Mouse (Mus musculus): ENCODE results near the gene Gldn.

The Gldn gene

DNA sequence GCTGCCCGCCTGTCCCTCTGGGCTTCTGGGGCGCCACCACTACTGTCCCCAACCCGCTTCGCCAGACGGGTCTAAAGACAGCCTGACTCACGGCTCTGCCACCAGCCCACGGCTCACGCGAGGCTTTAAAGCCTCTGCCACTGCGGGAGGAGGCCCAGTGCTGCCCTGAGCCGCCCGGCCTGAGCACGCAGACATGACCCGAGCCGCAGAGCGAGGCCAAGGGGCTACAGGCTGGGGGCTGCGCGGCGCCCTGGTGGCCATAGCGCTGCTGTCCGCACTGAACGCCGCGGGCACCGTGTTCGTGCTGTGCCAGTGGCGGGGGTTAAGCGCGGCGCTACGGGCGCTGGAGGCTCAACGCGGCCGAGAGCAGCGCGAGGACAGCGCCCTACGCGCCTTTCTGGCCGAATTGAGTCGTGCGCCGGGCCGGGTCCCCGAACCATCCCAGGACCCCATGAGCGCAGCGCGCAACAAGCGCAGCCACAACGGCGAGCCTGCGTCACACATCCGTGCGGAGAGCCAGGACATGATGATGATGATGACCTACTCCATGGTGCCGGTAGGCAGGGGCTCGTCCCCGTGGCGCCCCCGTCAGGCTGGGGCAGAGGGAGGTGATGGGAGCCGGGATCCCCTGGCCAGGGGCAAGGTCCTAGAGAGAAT lies at the start of gene Gldn:
Gldn (plus strand) TSS at position 156 of the 657 bp plus-strand sequence.
- DNase-seq (ENCODE audit: low read depth, low spot score), result no peak

DNA sequence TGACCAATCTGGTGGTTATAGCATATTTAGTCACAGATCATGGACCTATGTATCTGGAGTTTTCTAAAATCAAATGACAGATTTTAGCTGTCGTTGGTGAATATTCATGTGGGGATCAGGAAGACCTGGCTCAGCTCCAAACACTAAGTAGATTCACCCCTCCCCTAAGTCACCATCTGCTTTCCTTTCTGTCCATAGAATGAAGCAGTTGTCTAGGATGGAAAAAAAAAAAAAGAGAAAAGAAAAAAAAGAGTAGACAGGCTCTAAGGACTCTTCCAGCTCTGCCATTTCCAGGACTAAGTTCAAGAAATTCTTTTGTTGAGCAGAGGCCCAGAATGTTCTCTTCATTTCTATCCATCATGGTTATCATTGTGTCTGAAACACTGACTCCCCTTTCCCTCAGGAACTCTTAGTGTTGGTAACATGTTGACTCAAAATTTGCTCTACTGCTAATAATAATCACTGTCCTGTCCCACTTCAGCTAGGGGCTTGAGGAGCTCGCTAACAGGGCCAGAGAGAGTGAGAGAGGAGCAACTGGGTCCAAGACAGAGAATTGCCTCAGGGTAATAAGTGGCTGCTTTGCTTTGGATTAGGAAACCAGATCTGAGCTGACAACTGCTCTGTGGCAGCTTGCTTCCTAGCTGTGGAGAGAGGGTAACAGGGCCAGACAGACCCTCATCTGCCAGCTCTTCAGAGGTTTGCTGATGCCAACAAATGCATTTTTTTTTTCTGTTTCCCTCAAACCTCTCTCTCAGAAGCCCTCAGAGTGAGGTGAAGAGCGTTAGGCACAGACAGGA lies 41.2 kb upstream of the Gldn start:
- no peak for DNase-seq (ENCODE audit: low read depth, low spot score)

DNA sequence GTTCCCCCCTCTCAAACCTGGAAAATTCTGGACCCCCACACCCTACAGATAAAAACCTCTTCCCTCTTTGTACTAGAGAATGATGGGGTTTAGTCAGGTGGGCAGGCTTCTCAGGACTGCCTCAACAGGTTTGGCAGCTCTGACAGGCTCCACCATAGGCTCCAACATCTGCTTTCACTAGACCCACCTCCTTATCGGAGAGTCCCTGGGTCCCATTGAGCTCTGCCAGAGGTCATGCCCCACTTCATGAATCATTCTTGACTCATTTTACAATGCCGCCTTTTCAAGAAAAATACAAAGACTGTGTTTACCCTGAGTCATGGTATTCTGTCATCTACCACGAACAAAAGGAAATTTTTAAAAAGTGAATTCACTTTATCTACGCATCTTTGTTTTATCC lies 21.5 kb upstream of the Gldn start:
- no peak for DNase-seq (ENCODE audit: low read depth, low spot score)

DNA sequence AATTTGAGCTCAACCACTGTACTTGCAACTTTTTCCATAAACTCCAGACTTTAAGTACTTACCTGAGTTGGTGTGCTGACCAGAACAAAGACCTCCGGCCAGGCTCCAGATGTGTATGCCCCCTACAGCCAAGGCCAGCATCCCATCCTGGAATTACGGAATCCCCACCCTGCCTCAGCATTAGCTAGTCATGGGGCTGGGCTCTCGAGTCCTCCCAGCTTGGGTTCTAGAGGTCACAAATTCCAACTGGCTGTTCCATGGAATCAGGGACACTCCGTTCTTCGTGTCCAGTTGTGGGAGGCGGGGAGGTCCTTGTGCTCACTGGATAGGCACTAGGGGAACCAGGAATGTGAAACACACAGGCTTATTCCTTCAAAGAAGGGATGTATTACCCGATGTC lies 18.3 kb upstream of the Gldn start, which contains the start of gene Cyp19a1:
Cyp19a1 (minus strand) TSS at position 101 of the 400 bp plus-strand sequence.
- no peak for DNase-seq (ENCODE audit: low read depth, low spot score)

DNA sequence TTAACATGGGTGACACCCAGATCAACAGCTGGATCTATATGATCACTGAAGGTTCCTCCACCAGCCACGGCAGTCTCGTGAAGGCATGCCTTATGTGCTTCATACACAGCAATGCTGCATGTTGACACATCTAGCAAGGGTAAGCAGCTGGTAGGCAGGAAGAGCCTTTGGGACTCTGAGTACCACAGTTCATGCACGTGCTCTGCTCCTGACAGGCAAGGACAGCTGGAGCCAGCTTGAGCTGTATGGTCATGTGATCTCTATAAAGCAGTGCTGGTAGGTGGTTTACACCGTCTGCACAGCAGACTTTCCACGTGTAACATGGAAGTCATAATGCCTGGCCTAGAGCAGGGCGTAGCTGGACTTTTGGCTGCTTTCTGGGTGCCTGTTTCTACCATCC lies 16.3 kb upstream of the Gldn start:
- DNase-seq (ENCODE audit: low read depth, low spot score), result no peak

DNA sequence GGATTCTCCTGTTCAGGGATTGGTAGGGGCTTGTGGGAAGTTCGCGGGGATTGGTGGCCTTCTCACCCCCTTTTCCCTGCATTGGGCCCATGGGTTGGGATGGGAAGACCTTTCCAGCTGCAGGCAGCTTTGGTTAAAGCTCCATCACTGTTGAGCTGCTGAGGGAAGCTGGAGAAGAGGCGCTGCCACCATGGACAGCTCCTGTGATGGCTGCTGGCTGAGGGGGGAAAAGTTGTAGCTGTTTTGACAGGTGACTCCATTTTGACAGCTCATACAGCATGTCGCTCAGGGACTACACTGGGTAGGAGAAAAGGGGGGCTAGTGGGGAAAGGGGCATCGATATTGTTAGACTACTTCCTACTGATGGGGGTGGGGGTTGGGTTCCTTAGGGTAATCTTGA lies 15.4 kb upstream of the Gldn start:
- no peak for DNase-seq (ENCODE audit: low read depth, low spot score)

DNA sequence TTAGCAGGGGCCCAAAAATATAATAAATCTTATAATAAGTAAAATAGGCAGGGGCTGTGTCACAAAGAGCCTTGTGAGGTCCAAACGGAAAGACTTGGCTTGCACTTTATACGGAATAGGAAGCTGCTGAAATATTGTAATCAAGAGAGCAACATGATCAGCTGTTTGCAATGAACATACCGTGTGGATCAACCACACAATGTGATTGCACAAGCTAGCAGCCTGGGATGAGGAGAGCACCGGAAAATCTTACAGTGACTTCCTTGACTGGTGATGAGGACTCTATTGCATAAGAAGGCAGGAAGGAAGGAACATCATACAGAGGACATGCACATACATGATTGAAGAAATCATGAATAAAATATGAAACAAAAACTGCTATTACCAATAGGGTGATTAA lies 11.0 kb upstream of the Gldn start:
- DNase-seq (ENCODE audit: low read depth, low spot score), result no peak

DNA sequence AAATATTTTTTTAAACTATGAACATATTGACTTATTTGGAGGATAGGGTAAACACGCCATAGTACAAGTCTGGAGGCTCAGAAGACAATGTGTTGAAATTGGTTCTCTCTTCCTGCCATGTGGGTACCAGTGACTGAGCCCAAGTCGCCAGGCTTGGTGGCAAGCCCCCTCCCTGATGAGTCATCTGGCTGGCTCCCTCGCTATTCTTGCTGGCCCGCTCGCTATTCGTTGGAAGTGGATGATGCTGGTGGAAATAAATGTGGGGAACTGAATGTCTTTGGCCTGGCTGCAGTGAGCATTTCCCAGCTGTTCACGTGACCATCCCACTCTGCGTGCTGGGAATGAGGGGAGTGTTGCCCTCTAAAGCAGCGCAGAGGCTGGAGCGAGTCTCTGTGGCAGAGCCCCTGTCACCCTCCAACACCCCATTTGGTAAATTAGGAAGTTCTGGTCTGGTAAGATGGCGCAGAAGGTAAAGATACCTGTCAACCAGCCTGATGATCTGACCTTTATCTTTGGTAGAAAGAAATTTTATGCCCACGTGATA lies 7.2 kb upstream of the Gldn start:
- no peak for DNase-seq (ENCODE audit: low read depth, low spot score)

DNA sequence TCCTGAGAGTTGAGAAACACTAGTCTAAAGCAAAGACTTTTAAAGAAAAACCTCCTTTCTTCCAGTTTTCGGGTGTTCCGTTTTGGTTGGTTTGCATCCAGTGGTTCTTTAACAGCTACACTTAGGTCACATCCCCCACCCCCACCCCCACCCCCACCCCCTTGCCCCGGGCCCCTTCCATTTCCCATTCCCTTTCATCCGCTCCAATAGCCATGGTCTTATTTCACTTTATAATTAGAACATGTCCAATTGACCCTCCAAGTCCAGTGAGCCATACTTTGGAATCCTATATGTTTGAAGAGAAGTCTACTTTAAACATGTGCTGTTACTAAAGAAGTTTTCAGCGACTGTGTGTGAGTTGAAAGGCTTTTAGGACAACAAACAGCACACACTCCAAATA lies 1.5 kb downstream of the Gldn start:
- DNase-seq (ENCODE audit: low read depth, low spot score), result no peak

DNA sequence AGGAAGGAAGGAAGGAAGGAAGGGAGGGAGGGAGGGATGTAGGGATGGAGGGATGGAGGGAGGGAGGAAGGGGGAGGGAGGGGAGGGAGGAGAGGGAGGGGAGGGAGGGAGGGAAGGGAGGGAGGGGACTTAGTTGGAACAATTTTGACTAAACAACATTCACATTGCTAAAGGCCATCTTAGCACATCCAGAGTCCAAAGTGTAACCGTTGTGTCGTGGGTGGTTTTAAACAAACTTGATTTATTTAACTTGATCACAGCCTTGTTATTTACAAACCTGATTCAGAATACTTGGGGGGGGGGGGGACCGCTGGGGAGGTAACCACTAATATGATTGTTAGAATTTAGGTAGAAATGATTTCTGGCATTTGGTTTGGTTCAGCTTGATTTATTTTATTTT lies 13.1 kb downstream of the Gldn start:
- DNase-seq (ENCODE audit: low read depth, low spot score), result no peak

DNA sequence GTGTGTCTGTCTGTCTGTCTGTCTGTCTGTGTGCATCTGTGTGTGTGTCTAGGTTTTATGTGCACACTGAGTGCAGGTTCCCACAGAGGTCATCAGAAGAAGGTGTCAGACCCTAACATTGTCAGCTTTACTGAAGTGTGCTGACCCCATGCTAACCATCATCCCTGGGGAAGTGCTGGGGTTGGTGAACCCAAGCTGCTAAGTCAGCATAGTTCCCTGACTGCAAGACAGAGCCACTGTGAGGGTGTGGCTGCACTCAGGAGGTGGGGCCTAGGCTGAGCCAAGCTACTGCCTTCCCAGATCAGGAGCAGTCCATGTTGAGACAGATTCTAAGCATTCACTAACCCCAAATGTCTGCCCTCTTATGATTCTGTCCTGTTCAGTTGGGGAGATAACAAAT lies 13.5 kb downstream of the Gldn start:
- no peak for DNase-seq (ENCODE audit: low read depth, low spot score)

DNA sequence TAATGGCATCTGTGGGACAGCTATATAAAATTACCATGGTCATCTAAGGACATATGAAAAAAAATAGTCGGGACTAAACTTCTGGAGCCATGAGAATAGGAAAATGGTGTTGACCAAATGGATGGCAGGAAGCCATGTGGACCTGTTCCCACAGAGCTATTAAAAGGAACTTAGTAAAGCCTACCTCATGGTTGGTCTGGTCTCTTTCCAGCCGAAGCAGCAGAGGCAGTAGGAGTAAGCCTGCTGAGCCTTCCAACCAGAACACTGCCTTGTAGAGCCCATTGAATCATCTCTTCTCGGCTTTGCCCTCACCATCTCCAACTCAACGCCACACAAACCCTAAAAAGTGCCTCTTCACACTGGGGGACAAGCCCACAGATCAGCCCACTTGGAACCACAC lies 15.0 kb downstream of the Gldn start:
- no peak for DNase-seq (ENCODE audit: low read depth, low spot score)

DNA sequence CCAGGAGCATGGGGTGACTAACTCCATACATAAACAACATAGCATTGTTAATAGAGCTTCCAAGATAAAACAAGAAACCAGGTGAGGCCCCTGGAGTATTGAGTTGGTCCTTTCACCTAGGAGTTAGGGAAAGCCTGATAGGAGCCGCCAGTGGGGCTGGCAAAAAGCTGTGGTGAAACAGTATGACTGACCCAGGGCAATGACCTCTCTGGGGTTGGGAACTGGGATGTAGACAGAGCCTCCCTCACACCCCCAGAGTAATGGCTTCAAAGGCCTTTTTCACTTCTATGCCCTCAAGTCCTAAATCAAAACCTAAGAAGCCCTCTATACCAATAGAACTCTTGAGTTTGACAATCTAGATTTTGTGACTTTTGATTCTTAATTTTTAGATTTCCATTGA lies 21.9 kb downstream of the Gldn start:
- no peak for DNase-seq (ENCODE audit: low read depth, low spot score)

DNA sequence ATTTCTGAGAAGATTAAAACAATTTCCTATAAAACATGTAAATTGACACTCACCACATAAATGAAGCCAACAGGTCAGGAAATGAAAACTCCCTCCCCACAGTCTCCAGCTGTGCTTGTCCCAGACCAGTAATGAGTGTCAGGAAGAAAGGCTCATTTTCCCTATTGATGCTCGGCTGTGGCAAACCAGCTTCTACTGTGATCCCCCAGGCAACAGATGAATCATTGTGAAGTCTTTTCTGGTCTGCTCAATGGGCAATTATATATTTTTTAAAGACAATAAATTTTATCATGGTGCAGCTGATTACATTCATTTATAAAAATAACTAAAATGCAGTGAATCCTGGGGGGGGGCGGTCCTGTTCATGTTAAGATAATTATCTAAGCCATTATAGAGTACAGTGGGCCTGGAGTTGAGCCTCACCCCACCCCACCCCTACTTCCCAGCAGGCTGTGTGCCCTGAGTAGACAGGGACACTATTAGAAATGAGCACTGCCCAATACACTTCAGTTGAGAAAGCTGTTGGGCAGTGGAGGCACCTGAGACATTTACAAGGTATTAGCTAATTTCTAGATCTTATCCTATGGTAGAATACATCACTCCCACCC lies 22.6 kb downstream of the Gldn start:
- DNase-seq (ENCODE audit: low read depth, low spot score), result no peak

DNA sequence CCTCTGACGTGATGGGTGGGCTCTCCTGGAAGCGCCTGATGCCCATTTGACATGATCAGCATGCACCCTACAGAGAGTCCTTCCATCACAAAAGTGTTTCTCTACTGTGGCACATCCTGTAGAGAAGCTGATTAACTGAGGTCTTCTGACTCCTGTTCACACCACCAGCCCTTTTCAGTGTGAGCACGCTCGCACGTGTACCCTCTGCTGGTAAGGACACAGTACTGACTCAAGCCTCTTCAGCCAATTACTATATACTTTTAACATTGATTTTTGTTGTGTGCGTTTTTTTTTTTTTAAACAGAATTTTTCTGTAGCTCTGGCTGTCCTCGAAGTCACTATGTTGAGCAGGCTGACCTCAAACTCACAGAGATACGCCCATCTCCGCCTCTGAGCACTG lies 30.1 kb downstream of the Gldn start:
- no peak for DNase-seq (ENCODE audit: low read depth, low spot score)

DNA sequence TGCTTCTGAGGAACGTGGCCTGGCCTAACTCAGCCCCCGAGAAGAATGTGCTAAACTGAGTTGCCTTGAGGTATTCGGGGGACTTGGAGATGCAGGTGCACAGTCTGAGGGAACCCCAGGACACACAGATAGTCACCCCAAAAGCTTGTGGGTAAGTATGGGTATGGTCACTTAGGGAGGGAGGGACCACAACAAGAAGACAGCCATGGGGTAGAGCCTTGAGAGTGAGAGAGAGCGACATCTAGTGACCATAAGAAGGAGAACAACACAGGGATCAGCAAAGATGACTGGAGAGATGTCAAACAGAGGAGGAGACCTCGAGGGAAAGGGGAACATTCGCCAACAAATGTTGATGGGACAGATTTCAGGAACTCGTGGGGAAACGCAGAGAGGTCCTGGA lies 37.2 kb downstream of the Gldn start:
- DNase-seq (ENCODE audit: low read depth, low spot score), result no peak

DNA sequence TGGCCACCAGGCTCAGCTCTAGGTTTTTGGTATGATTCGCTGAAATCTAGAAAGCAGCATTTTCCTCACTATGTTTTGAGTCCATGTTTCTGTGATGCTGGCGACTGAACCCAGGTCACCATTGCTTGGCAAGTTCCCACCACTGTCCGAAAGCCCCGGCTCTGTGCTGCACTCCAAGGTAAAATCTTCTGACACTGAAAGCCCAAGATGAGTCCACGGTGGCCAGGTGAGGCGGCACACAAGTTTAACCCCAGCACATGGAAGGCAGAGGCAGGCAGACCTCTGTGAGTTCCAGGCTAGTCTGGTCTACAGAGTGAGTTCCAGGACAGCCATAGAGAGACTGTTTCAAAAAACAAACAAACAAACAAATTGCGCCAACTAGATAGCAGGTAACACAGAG lies 42.9 kb downstream of the Gldn start:
- DNase-seq (ENCODE audit: low read depth, low spot score), result no peak

DNA sequence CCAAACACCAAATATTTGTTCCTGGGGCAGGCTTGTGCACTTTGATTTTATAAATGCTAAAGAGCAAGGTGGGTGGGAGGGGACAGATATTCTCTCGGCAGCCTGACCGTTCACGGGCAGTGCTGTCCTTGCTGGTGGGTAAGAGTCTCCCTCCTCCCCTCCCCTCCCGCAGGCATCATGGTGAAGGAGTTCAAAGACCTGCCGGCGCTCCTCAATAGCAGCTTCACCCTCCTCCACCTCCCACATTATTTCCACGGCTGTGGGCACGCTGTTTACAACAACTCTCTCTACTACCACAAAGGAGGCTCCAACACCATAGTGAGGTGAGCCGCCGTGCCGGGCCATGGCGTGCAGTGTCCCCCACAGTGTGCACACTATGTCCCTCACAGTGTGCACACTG lies 49.3 kb downstream of the Gldn start:
- no peak for DNase-seq (ENCODE audit: low read depth, low spot score)

DNA sequence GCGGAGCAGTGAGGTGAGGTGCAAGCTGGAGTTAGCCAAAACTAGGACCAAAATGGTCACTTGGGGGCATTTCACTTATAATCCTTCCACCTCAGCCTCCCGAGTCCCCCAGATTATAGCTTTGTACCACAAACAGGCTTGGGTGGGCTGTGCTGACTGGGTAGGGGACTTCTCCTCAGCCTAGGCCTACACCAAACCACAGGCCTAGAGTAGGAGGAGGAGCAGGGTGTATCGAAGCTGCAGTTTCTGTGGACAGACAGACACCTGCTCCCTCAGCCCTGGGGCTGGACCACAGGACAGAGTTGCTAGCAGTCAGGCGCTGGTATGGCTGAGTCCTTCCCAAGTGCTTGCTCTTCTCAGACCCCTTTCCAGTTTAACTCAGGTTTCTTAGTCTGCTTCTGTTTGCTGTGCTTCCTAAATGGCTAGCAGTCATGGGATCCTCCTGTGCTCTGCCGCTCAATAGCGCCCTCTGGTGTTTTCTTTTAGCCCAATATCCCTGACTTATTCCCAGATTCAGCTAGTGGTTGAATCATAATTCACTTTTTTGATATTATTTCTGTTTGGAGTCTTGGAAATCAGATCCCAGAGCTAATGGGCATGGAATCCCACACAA lies 50.4 kb downstream of the Gldn start:
- peak; percentile 5 for DNase-seq (ENCODE audit: low read depth, low spot score)

DNA sequence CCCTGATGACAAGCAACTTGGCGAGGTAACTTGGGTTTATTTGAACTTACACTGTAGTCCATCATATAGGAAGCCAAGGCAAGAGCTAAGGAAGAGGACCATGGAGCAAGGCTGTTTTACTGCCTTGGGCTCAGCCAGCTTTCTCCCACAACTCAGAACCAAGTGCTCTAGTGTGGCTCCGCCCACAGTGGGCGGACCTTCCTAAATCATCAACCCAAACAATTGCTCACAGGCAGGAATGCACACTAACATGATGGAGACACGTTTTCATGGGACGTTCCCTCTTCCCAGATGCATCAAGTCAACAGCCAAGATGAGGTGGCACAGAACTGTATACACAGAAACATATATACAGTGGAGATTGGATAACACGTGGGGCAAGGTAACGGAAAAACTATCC lies 55.7 kb downstream of the Gldn start:
- no peak for DNase-seq (ENCODE audit: low read depth, low spot score)

DNA sequence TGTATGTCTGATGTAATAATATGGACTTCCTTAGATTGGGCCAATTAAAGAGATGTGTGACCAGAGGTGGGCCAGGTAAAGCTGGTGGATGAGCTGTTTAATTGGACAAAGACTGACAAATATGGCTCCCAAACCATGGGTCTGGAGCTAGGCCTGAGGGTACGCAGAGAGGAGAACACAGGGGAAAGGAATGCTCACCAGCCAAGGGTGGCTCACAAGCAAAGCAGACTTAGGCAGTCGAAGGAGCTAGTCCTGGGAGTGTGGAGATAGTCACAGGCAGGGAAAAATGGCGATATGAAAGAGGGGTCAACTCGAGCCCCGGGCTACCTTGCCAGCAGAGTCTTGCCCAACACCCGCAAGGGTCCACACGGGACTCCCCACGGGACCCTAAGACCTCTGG lies 70.5 kb downstream of the Gldn start:
- no peak for DNase-seq (ENCODE audit: low read depth, low spot score)
